Mouse (Mus musculus): ENCODE measurements around the gene Trim8. TPM values are rescaled to one million over a fixed set of nuclear protein-coding genes. Genes with fewer than 3 reads are reported as not detected.

Trim8 gene
- polyA plus RNA-seq (2012) = 4.2 and 5.2 TPM in 2 replicates

- peaks cover 15% of the 10 kb centered on the region for H3K36me3 ChIP-seq (ENCODE audit: control insufficient read depth)
- peak within 1 kb of the TSS; percentile 81 for H3K4me3 ChIP-seq (replicated peaks)
- no peaks in the 10 kb centered on the region for H3K9me3 ChIP-seq (ENCODE audit: control insufficient read depth, low read length)
- no peak for TF ChIP-seq GATA1 (IDR thresholded peaks at IDR 0.05; ENCODE audit: low read length)
- no peak for TF ChIP-seq TAL1 (IDR thresholded peaks at IDR 0.05; ENCODE audit: low read length)
- H3K27me3 ChIP-seq (ENCODE audit: control insufficient read depth) = no peaks in the 10 kb centered on the region
- H3K4me1 ChIP-seq (ENCODE audit: control insufficient read depth) = peaks cover 65% of the 10 kb centered on the region
Measured at GRCm38 (mm10) chr19:46501401-46502068, at the start of gene Trim8. Trim8 (plus strand) TSS chr19:46501702.

- peaks cover 43% of the 10 kb centered on the region for H3K36me3 ChIP-seq (ENCODE audit: control insufficient read depth)
- peaks cover 49% of the 10 kb centered on the region for H3K4me1 ChIP-seq (ENCODE audit: control insufficient read depth)
- TF ChIP-seq TAL1 (IDR thresholded peaks at IDR 0.05; ENCODE audit: low read length) (no peak), GATA1 (IDR thresholded peaks at IDR 0.05; ENCODE audit: low read length) (no peak)
- no peaks in the 10 kb centered on the region for H3K9me3 ChIP-seq (ENCODE audit: control insufficient read depth, low read length)
- no peaks in the 10 kb centered on the region for H3K27me3 ChIP-seq (ENCODE audit: control insufficient read depth)
- H3K4me3 ChIP-seq (replicated peaks) = no peak overlapping the region
Measured at GRCm38 (mm10) chr19:46452052-46452827, 49.3 kb upstream of the Trim8 start.

GRCm38 (mm10) chr19:46452916-46453315, 48.6 kb upstream of the Trim8 start:
- H3K9me3 ChIP-seq (ENCODE audit: control insufficient read depth, low read length) = no peaks in the 10 kb centered on the region
- TF ChIP-seq GATA1 (IDR thresholded peaks at IDR 0.05; ENCODE audit: low read length) (no peak), TAL1 (IDR thresholded peaks at IDR 0.05; ENCODE audit: low read length) (no peak)
- no peak overlapping the region for H3K4me3 ChIP-seq (replicated peaks)
- H3K27me3 ChIP-seq (ENCODE audit: control insufficient read depth) = no peaks in the 10 kb centered on the region
- peaks cover 54% of the 10 kb centered on the region for H3K4me1 ChIP-seq (ENCODE audit: control insufficient read depth)
- H3K36me3 ChIP-seq (ENCODE audit: control insufficient read depth) = peaks cover 46% of the 10 kb centered on the region

GRCm38 (mm10) chr19:46454126-46454880, 47.2 kb upstream of the Trim8 start:
- H3K36me3 ChIP-seq (ENCODE audit: control insufficient read depth) = peaks cover 57% of the 10 kb centered on the region
- H3K4me1 ChIP-seq (ENCODE audit: control insufficient read depth) = peaks cover 52% of the 10 kb centered on the region

GRCm38 (mm10) chr19:46455032-46455431, 46.5 kb upstream of the Trim8 start:
- Histone ChIP-seq H3K9me3 (ENCODE audit: control insufficient read depth, low read length) (no peaks in the 10 kb centered on the region), H3K4me3 (replicated peaks) (peak overlapping the region; percentile 8), H3K27me3 (ENCODE audit: control insufficient read depth) (no peaks in the 10 kb centered on the region), H3K4me1 (ENCODE audit: control insufficient read depth) (peaks cover 52% of the 10 kb centered on the region), H3K36me3 (ENCODE audit: control insufficient read depth) (peaks cover 64% of the 10 kb centered on the region)
- TF ChIP-seq TAL1 (IDR thresholded peaks at IDR 0.05; ENCODE audit: low read length) = peak; percentile 58; the same call in 2 of the 3 replicates
- peak; percentile 41; the same call in 1 of the 2 replicates for TF ChIP-seq GATA1 (IDR thresholded peaks at IDR 0.05; ENCODE audit: low read length)

More at GRCm38 (mm10) chr19:46454126-46454880, 47.2 kb upstream of the Trim8 start:
- H3K9me3 ChIP-seq (ENCODE audit: control insufficient read depth, low read length) = no peaks in the 10 kb centered on the region
- TF ChIP-seq TAL1 (IDR thresholded peaks at IDR 0.05; ENCODE audit: low read length) = no peak
- no peak for TF ChIP-seq GATA1 (IDR thresholded peaks at IDR 0.05; ENCODE audit: low read length)
- no peak overlapping the region for H3K4me3 ChIP-seq (replicated peaks)
- no peaks in the 10 kb centered on the region for H3K27me3 ChIP-seq (ENCODE audit: control insufficient read depth)

- H3K4me3 ChIP-seq (replicated peaks) = peak overlapping the region; percentile 8
- H3K36me3 ChIP-seq (ENCODE audit: control insufficient read depth) = peaks cover 68% of the 10 kb centered on the region
- H3K4me1 ChIP-seq (ENCODE audit: control insufficient read depth) = peaks cover 52% of the 10 kb centered on the region
Measured at GRCm38 (mm10) chr19:46455556-46455955, 45.9 kb upstream of the Trim8 start.

GRCm38 (mm10) chr19:46456018-46456735, 45.3 kb upstream of the Trim8 start:
- H3K4me1 ChIP-seq (ENCODE audit: control insufficient read depth) = peaks cover 52% of the 10 kb centered on the region
- no peak overlapping the region for H3K4me3 ChIP-seq (replicated peaks)
- H3K36me3 ChIP-seq (ENCODE audit: control insufficient read depth) = peaks cover 67% of the 10 kb centered on the region
- H3K27me3 ChIP-seq (ENCODE audit: control insufficient read depth) = no peaks in the 10 kb centered on the region
- no peaks in the 10 kb centered on the region for H3K9me3 ChIP-seq (ENCODE audit: control insufficient read depth, low read length)
- no peak for TF ChIP-seq GATA1 (IDR thresholded peaks at IDR 0.05; ENCODE audit: low read length)
- no peak for TF ChIP-seq TAL1 (IDR thresholded peaks at IDR 0.05; ENCODE audit: low read length)

More at GRCm38 (mm10) chr19:46455556-46455955, 45.9 kb upstream of the Trim8 start:
- no peak for TF ChIP-seq TAL1 (IDR thresholded peaks at IDR 0.05; ENCODE audit: low read length)
- TF ChIP-seq GATA1 (IDR thresholded peaks at IDR 0.05; ENCODE audit: low read length) = no peak
- Histone ChIP-seq H3K27me3 (ENCODE audit: control insufficient read depth) (no peaks in the 10 kb centered on the region), H3K9me3 (ENCODE audit: control insufficient read depth, low read length) (no peaks in the 10 kb centered on the region)

- Histone ChIP-seq H3K4me1 (ENCODE audit: control insufficient read depth) (peaks cover 48% of the 10 kb centered on the region), H3K36me3 (ENCODE audit: control insufficient read depth) (peaks cover 65% of the 10 kb centered on the region), H3K4me3 (replicated peaks) (no peak overlapping the region), H3K27me3 (ENCODE audit: control insufficient read depth) (no peaks in the 10 kb centered on the region), H3K9me3 (ENCODE audit: control insufficient read depth, low read length) (no peaks in the 10 kb centered on the region)
- no peak for TF ChIP-seq TAL1 (IDR thresholded peaks at IDR 0.05; ENCODE audit: low read length)
- TF ChIP-seq GATA1 (IDR thresholded peaks at IDR 0.05; ENCODE audit: low read length) = no peak
Measured at GRCm38 (mm10) chr19:46457798-46458197, 43.7 kb upstream of the Trim8 start.

All from erythroblast, embryonic 14.5 days (primary cell).